Mouse (Mus musculus): Measurements from ENCODE around the gene Mrto4. TPM values are rescaled to one million over a fixed set of nuclear protein-coding genes. Genes with fewer than 3 reads are reported as not detected.

Mrto4 gene
- total RNA-seq, 2 experiments from 2014 or later, result 136 to 273 TPM

- no peak for ATAC-seq (replicated peaks; ENCODE audit: low FRiP score, low TSS enrichment, poor library complexity, severe bottlenecking)
Observed at GRCm38 (mm10) chr4:139298671-139299366, 53.6 kb downstream of the Mrto4 start.

DNA sequence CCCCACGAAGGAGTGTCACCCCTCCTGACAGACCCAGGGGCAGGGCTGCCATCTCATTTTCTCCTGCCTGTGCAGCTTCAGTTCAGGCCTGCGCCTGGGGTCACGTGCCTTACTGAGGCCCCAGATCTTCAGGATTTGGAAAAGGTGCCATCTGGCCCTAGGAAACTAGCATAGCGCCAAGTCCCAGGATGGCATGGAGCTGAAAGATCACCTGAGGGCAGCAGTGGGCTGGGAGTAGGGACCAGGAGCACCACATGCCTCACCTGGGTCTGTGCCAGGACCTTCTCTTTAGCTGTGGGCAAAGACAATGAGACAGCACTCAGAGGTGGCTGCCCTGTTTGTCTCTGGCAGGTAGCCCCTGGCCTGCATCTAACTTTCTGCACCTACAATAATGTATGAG lies 54.8 kb downstream of the Mrto4 start:
- ATAC-seq (replicated peaks; ENCODE audit: low FRiP score, low TSS enrichment, poor library complexity, severe bottlenecking), result no peak

Other genes starting within 250 kb of the Mrto4 start
- gene Minos1, start 221.5 kb downstream of the Mrto4 start, total RNA-seq (2014; fragmentation: Nextera tagmentation), result 461 and 512 TPM in 2 replicates
- 209 and 264 TPM in 2 replicates for gene Minos1, start 221.5 kb downstream of the Mrto4 start, total RNA-seq (2017)
- gene Capzb, start 159.7 kb downstream of the Mrto4 start, total RNA-seq (2014; fragmentation: Nextera tagmentation), result 216 and 230 TPM in 2 replicates
- 90.1 and 113 TPM in 2 replicates for gene Capzb, start 159.7 kb downstream of the Mrto4 start, total RNA-seq (2017)
- gene Pqlc2, start 41.9 kb downstream of the Mrto4 start, total RNA-seq (2014; fragmentation: Nextera tagmentation), result 2.3 and 3.1 TPM in 2 replicates
- gene Pqlc2, start 41.9 kb downstream of the Mrto4 start, total RNA-seq (2017), result 4.0 and 6.6 TPM in 2 replicates
- gene Akr7a5, start 41.8 kb downstream of the Mrto4 start, total RNA-seq (2014; fragmentation: Nextera tagmentation), result 32.1 and 33.8 TPM in 2 replicates
- 8.8 and 14.8 TPM in 2 replicates for gene Akr7a5, start 41.8 kb downstream of the Mrto4 start, total RNA-seq (2017)
- 30.4 and 34.5 TPM in 2 replicates for gene Emc1, start within 50 bp of the Mrto4 start, total RNA-seq (2014; fragmentation: Nextera tagmentation)
- 23.9 and 55.9 TPM in 2 replicates for gene Emc1, start within 50 bp of the Mrto4 start, total RNA-seq (2017)
- gene Ubr4, start within 50 bp of the Mrto4 start, total RNA-seq (2014; fragmentation: Nextera tagmentation), result 164 and 201 TPM in 2 replicates
- gene Ubr4, start within 50 bp of the Mrto4 start, total RNA-seq (2017), result 78.1 and 79.4 TPM in 2 replicates
- 0.35 and 0.37 TPM in 2 replicates for gene Iffo2, start 178.0 kb upstream of the Mrto4 start, total RNA-seq (2014; fragmentation: Nextera tagmentation)
- gene Iffo2, start 178.0 kb upstream of the Mrto4 start, total RNA-seq (2017), result 0.23 and 0.34 TPM in 2 replicates